Mouse (Mus musculus): ENCODE results near the gene Rbp2. TPM values are rescaled to one million over a fixed set of nuclear protein-coding genes. Genes with fewer than 3 reads are reported as not detected.
A peak's percentile ranks its signal among the peaks of the same experiment; 100 is the strongest.

Gene Rbp2
- polyA plus RNA-seq, 1 experiment from 2014 or later, result 1.0 TPM

- Histone ChIP-seq H3K9me3 (no peaks in the 10 kb centered on the region), H3K4me1 (replicated peaks) (0 out of 2 replicates have a peak, but pooled peaks cover 10% of the 10 kb centered on the region), H3K27ac (no peak overlapping the region), H3K4me3 (no peak overlapping the region), H3K27me3 (ENCODE audit: insufficient read depth, poor library complexity, severe bottlenecking) (no peaks in the 10 kb centered on the region), H3K36me3 (no peaks in the 10 kb centered on the region)
- 92% methylated on average over 5 of the region's 5 CpGs for WGBS
- DNase-seq (ENCODE audit: low spot score), result no peak
Observed at GRCm38 (mm10) chr9:98491071-98491470, 5.2 kb downstream of the Rbp2 start.

DNA sequence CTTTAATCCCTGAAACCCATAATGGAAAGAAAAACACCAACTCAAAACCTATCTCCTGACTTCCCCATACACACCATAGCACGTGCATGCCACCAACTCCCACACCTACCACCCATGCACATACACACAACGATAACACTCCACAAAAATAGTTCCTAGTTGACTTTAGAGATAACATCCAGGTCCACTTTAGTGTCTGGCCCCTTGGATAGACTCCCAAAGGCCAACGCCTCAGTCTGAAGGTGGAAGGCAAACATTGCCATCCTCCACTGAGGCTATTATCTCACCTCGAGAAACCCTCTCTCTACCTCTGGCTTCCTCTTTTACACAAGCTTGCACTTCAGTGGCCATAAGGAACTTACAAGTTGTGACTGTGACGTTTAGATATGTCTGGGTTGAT is 6.3 kb downstream of the Rbp2 start:
- no peaks in the 10 kb centered on the region for H3K9me3 ChIP-seq
- no peaks in the 10 kb centered on the region for H3K27me3 ChIP-seq (ENCODE audit: insufficient read depth, poor library complexity, severe bottlenecking)
- DNase-seq (ENCODE audit: low spot score), result no peak
- no peaks in the 10 kb centered on the region for H3K36me3 ChIP-seq
- no peak overlapping the region for H3K4me3 ChIP-seq
- H3K27ac ChIP-seq, result no peak overlapping the region
- peaks cover 12% of the 10 kb centered on the region; the same call in 1 of the 2 replicates for H3K4me1 ChIP-seq (replicated peaks)
- WGBS, result 86% methylated on average over 5 of the region's 5 CpGs

- Histone ChIP-seq H3K9me3 (no peaks in the 10 kb centered on the region), H3K27ac (no peak overlapping the region), H3K4me3 (no peak overlapping the region), H3K36me3 (no peaks in the 10 kb centered on the region), H3K4me1 (replicated peaks) (peaks cover 18% of the 10 kb centered on the region), H3K27me3 (ENCODE audit: insufficient read depth, poor library complexity, severe bottlenecking) (no peaks in the 10 kb centered on the region)
- no peak for DNase-seq (ENCODE audit: low spot score)
- 83% methylated on average over 1 of the region's 1 CpGs for WGBS
Observed at GRCm38 (mm10) chr9:98492821-98493220, 6.9 kb downstream of the Rbp2 start.

DNA sequence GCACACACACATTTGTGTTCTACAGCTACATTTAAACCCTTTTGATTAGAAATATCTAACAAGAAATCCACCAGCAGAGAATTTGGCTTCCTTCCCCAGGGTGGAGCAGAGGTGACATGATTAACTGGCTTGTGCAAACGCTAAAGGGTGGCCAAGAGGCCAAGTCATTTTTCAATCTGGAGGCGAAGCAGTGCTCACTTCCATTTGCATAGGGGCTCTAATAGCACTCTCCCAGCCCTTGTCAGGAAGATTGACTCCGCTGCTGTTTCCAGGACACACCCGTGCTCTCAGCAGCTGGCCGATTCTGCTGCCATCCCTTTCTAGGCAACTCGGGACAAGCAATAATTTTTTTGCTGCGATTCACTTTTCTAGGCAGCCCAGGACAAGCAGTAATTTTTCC is 11.2 kb downstream of the Rbp2 start:
- Histone ChIP-seq H3K36me3 (no peaks in the 10 kb centered on the region), H3K27ac (no peak overlapping the region; the same call in 1 of the 2 replicates), H3K4me3 (no peak overlapping the region), H3K27me3 (ENCODE audit: insufficient read depth, poor library complexity, severe bottlenecking) (no peaks in the 10 kb centered on the region), H3K9me3 (no peaks in the 10 kb centered on the region), H3K4me1 (replicated peaks) (peaks cover 20% of the 10 kb centered on the region)
- 58% methylated on average over 7 of the region's 7 CpGs for WGBS
- no peak for DNase-seq (ENCODE audit: low spot score)

DNA sequence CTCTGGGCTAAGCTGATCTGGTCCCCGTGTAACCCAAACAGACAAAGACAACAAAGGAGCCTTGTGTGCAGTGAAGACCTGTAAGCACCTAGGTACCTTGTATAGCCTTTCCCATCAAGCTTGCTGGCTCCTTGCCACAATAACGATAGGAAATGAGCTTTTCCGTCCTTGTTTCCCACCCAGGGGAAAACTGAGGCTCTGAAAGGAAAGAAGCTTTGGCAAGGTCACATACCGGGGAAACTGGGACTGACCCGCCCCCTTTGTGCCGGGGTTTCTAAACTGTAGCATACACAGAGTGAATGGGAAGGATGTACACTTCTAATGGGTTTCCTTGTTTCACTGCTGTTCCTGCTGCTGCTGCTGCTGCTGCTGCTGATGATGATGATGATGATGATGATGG is 12.1 kb downstream of the Rbp2 start:
- 77% methylated on average over 6 of the region's 6 CpGs for WGBS
- DNase-seq (ENCODE audit: low spot score), result no peak
- Histone ChIP-seq H3K27ac (peak overlapping the region; percentile 53; the same call in 1 of the 2 replicates), H3K4me3 (no peak overlapping the region), H3K27me3 (ENCODE audit: insufficient read depth, poor library complexity, severe bottlenecking) (no peaks in the 10 kb centered on the region), H3K4me1 (replicated peaks) (peaks cover 20% of the 10 kb centered on the region), H3K36me3 (no peaks in the 10 kb centered on the region), H3K9me3 (no peaks in the 10 kb centered on the region)

GRCm38 (mm10) chr9:98498717-98499268 is 12.9 kb downstream of the Rbp2 start:
- 84% methylated on average over 17 of the region's 17 CpGs for WGBS
- no peak for DNase-seq (ENCODE audit: low spot score)
- Histone ChIP-seq H3K27ac (no peak overlapping the region), H3K4me3 (no peak overlapping the region), H3K36me3 (no peaks in the 10 kb centered on the region), H3K4me1 (replicated peaks) (peaks cover 20% of the 10 kb centered on the region), H3K27me3 (ENCODE audit: insufficient read depth, poor library complexity, severe bottlenecking) (no peaks in the 10 kb centered on the region), H3K9me3 (no peaks in the 10 kb centered on the region)

DNA sequence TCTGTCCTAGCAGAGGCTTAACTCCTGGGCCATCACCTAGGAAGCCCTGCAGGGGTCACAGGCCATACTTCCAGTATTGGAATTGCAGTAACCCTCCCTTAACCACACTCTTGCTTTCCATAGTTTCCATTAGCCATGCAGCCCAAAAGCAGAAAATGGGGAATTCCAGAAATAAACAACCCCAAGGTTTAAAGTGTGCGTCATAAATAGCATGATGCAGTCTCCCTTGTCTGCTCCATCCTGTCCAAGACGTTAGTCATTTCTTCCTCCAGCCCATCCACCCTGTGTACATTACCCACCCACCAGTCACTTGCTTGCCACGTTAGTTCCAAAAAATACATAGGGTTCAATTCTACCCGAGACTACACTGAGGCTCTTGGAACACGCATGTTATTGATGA is 13.7 kb downstream of the Rbp2 start:
- no peak overlapping the region for H3K27ac ChIP-seq
- DNase-seq (ENCODE audit: low spot score), result no peak
- WGBS, result 91% methylated on average over 5 of the region's 5 CpGs
- H3K9me3 ChIP-seq, result no peaks in the 10 kb centered on the region
- H3K4me3 ChIP-seq, result no peak overlapping the region
- no peaks in the 10 kb centered on the region for H3K27me3 ChIP-seq (ENCODE audit: insufficient read depth, poor library complexity, severe bottlenecking)
- peaks cover 20% of the 10 kb centered on the region for H3K4me1 ChIP-seq (replicated peaks)
- no peaks in the 10 kb centered on the region for H3K36me3 ChIP-seq

GRCm38 (mm10) chr9:98507480-98507879 is 21.6 kb downstream of the Rbp2 start:
- 81% methylated on average over 6 of the region's 6 CpGs for WGBS

DNA sequence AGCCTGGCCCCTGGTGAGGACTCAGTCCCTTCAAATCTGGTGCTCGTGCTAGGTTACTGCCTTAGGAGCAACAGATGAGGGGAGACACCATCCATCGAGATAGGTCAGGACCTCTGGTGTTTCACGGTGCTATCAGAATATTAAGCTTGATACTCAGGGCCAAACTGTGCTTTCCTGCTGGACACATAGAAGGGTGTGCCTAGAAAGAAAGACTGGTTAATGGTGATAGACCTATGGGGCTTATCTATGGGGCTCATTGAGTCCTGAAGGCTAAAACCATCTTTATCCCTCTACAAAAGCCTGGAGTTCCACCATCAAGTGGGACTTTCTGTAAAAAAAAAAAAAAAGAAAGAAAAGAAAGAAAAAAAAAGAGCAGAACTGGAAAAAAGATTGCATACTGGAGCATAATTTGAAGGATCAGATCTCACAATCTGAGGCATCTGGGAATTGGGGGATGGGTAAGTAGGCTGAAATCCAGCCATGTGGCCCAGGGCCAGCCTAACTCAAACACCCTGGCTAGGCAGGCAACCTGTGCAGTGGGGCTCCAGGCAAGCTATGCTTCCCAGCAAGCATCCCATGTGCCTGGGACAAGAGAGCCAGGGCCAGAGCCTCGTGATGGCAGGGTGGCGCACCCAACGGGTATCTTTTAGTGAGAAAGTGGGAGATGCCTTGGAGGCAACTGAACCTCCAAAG is 24.6 kb downstream of the Rbp2 start:
- Histone ChIP-seq H3K27me3 (ENCODE audit: insufficient read depth, poor library complexity, severe bottlenecking) (no peaks in the 10 kb centered on the region), H3K27ac (no peak overlapping the region), H3K36me3 (no peaks in the 10 kb centered on the region), H3K4me3 (no peak overlapping the region), H3K9me3 (no peaks in the 10 kb centered on the region), H3K4me1 (replicated peaks) (no peaks in the 10 kb centered on the region)
- 89% methylated on average over 6 of the region's 6 CpGs for WGBS
- DNase-seq (ENCODE audit: low spot score), result no peak

More at GRCm38 (mm10) chr9:98507480-98507879, 21.6 kb downstream of the Rbp2 start:
- no peaks in the 10 kb centered on the region for H3K4me1 ChIP-seq (replicated peaks)
- no peaks in the 10 kb centered on the region for H3K27me3 ChIP-seq (ENCODE audit: insufficient read depth, poor library complexity, severe bottlenecking)
- no peaks in the 10 kb centered on the region for H3K9me3 ChIP-seq
- DNase-seq (ENCODE audit: low spot score), result no peak
- no peak overlapping the region for H3K4me3 ChIP-seq
- no peaks in the 10 kb centered on the region for H3K36me3 ChIP-seq
- H3K27ac ChIP-seq, result no peak overlapping the region

DNA sequence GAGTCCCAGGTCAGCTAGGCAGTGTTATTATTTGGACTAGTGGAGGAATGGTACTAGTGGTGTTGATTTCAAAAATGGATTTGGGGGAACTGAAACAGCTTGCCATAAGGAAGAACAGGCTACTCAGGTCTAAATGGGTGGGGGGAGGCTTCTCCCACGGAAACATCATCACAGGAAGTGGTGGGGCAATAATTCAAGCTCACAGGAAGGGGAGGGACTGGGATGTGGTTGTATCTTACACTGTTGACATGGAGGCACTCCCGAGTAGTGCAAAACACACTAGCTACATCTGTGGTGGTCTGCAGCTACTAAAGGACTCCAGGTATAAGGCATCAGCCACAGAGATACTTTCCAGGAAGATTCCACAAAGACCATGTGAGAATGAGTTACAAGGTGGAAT is 38.0 kb downstream of the Rbp2 start:
- H3K36me3 ChIP-seq, result no peaks in the 10 kb centered on the region
- WGBS, result 80% methylated on average over 2 of the region's 2 CpGs
- 0 out of 2 replicates have a peak, but pooled peaks cover 4% of the 10 kb centered on the region for H3K27me3 ChIP-seq (ENCODE audit: insufficient read depth, poor library complexity, severe bottlenecking)
- peaks cover 13% of the 10 kb centered on the region for H3K4me1 ChIP-seq (replicated peaks)
- no peak overlapping the region for H3K4me3 ChIP-seq
- no peak overlapping the region for H3K27ac ChIP-seq
- DNase-seq (ENCODE audit: low spot score), result no peak
- no peaks in the 10 kb centered on the region for H3K9me3 ChIP-seq

DNA sequence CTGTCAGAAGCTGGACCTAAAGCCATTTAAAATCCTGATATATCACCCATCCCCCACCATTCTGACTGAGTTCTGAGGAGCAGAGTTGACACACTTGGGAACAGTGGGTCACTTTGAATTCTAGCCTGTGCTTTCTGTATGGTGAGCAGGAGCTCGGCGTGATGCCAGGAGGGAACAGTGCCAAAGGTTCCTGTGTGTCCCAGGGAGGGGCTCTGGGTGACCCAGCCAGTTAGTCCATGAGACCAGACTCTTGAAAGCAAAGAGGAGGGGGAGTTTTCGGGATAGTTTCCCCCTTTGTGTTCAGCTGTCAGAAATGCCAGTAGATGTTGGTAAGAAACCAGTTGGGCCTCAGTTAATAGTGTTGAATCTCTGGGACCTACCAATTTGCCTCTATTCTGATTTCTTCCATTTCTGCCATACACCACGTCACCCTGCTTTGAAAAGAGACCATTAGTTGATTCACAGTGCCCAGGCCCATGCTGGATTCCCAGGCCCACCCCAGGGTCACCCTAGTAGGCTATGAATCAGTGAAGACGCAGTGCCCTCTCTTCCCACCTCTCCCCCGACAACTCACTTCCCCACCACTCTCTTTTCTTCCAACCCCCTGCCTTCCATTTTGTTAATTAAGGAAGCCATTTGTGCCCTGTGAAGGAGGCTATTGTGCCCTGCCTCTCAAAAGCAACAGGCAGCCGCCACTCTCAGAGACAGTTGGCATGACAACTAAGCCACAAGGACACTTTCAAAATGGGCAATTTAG is 39.0 kb downstream of the Rbp2 start:
- DNase-seq (ENCODE audit: low spot score), result no peak
- Histone ChIP-seq H3K27me3 (ENCODE audit: insufficient read depth, poor library complexity, severe bottlenecking) (0 out of 2 replicates have a peak, but pooled peaks cover 4% of the 10 kb centered on the region), H3K36me3 (no peaks in the 10 kb centered on the region), H3K27ac (no peak overlapping the region), H3K4me1 (replicated peaks) (peaks cover 13% of the 10 kb centered on the region), H3K9me3 (no peaks in the 10 kb centered on the region), H3K4me3 (no peak overlapping the region)
- WGBS, result 54% methylated on average over 7 of the region's 7 CpGs

DNA sequence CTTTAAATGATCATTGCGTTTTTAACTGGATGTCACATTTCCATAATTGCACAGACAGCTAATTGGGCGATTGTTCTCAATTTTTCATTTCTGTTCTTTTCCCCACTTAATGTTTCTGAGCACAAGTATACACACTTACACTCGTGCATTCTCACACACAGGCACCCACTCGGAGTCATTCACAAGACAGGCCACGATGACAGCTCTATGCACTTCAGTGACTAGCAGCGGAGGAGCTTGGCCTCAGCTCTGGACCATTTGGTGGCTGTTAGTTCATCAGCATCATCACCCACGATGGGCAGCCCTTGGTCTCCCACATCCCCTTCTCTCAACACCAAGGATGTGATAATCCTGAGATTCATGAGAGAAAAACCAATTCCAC is 39.6 kb downstream of the Rbp2 start:
- Histone ChIP-seq H3K4me1 (replicated peaks) (peaks cover 13% of the 10 kb centered on the region), H3K9me3 (no peaks in the 10 kb centered on the region), H3K4me3 (no peak overlapping the region), H3K27me3 (ENCODE audit: insufficient read depth, poor library complexity, severe bottlenecking) (0 out of 2 replicates have a peak, but pooled peaks cover 4% of the 10 kb centered on the region), H3K36me3 (no peaks in the 10 kb centered on the region), H3K27ac (no peak overlapping the region)
- WGBS, result 57% methylated on average over 7 of the region's 7 CpGs
- no peak for DNase-seq (ENCODE audit: low spot score)

DNA sequence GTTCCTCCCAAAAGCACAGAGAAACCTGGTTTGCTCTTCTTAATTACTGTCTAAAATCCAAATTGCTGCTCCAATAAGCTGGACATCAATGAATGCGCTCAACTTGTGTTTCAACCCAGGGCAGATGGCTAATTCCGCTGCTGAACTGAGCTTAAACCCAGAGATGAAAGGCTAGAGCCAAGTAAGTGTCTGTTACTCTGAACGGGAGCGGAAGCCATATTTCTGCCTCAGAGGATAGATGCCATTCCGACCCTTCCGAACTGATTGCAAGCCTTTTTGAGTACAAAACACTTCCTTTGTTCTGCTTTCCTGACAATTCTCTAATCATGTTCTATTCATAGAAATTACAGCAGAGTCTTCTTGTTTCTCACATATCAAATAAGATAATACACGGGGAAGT is 41.3 kb downstream of the Rbp2 start:
- H3K27me3 ChIP-seq (ENCODE audit: insufficient read depth, poor library complexity, severe bottlenecking), result 0 out of 2 replicates have a peak, but pooled peaks cover 4% of the 10 kb centered on the region
- H3K4me3 ChIP-seq, result no peak overlapping the region
- H3K36me3 ChIP-seq, result no peaks in the 10 kb centered on the region
- no peak for DNase-seq (ENCODE audit: low spot score)
- H3K27ac ChIP-seq, result no peak overlapping the region
- WGBS, result 89% methylated on average over 7 of the region's 7 CpGs
- H3K9me3 ChIP-seq, result no peaks in the 10 kb centered on the region
- H3K4me1 ChIP-seq (replicated peaks), result peaks cover 13% of the 10 kb centered on the region

All from hindbrain, embryonic 10.5 days (tissue).